Mouse (Mus musculus): ENCODE measurements around the gene Pkp4. TPM values are rescaled to one million over a fixed set of nuclear protein-coding genes. Genes with fewer than 3 reads are reported as not detected.

Gene Pkp4
- polyA plus RNA-seq, 1 experiment from 2014 or later: 7.6 TPM

DNA sequence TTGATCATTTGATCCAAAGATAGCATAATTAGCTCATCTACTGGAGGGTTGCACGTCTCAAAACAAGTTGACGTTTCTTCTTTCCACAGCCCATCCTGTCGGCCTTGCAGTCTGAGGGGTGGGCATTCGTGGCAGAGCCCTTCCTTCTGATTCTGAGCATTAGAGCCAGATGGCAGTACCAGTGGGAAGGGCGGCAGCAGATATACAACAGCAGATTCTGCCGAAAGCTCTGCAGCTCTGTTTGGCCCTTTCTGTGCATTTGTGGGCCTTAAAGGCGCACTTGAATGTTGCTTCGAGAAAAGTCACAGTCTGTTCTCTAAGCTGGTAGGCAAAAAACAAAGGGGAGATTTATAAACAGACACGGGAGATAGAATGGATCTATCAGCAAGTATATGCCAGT is 170.4 kb downstream of the Pkp4 start:
- Histone ChIP-seq H3K27me3 (replicated peaks) (no peaks in the 10 kb centered on the region), H3K4me3 (no peak overlapping the region)
- WGBS (ENCODE audit: insufficient replicate concordance): 82% methylated on average over 9 of the region's 9 CpGs

DNA sequence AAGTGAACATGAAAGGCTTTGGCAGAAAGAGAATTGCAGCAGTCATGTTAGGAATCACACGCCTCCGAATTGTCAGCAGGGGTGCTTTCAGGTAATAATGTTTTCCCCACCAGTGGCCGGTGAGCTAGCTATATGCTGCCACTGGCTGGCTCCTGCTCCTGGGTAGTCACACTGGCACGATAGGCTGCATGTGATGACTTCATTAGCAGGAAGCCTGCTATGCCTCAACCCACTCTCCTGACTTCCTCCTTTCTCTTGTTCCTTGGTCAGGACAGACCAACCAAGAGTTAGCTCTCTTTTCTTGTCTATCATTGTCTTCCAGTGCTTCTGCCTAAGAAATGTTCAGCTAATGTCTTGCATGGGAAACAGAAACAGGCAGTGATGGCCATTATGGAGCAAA is 171.9 kb downstream of the Pkp4 start:
- no peak overlapping the region for H3K27ac ChIP-seq
- peaks cover 45% of the 10 kb centered on the region for H3K36me3 ChIP-seq
- H3K27me3 ChIP-seq (replicated peaks): no peaks in the 10 kb centered on the region
- H3K4me1 ChIP-seq: no peaks in the 10 kb centered on the region
- H3K4me2 ChIP-seq: no peak overlapping the region
- no peak overlapping the region for H3K9ac ChIP-seq
- no peak for ATAC-seq
- H3K9me3 ChIP-seq (replicated peaks): no peaks in the 10 kb centered on the region
- no peak overlapping the region for H3K4me3 ChIP-seq
- WGBS (ENCODE audit: insufficient replicate concordance): 62% methylated on average over 4 of the region's 4 CpGs

More for the DNA sequence above, 170.4 kb downstream of the Pkp4 start:
- H3K9me3 ChIP-seq (replicated peaks): no peaks in the 10 kb centered on the region
- no peak overlapping the region for H3K4me2 ChIP-seq
- H3K27ac ChIP-seq: no peak overlapping the region
- no peak for ATAC-seq
- H3K36me3 ChIP-seq: peaks cover 45% of the 10 kb centered on the region
- H3K9ac ChIP-seq: no peak overlapping the region
- H3K4me1 ChIP-seq: no peaks in the 10 kb centered on the region

GRCm38 (mm10) chr2:59338501-59338900 is 177.9 kb downstream of the Pkp4 start:
- H3K4me1 ChIP-seq: no peaks in the 10 kb centered on the region
- 75% methylated on average over 11 of the region's 11 CpGs for WGBS (ENCODE audit: insufficient replicate concordance)
- H3K4me3 ChIP-seq: no peak overlapping the region
- H3K9me3 ChIP-seq (replicated peaks): no peaks in the 10 kb centered on the region
- peaks cover 61% of the 10 kb centered on the region for H3K36me3 ChIP-seq
- no peak overlapping the region for H3K4me2 ChIP-seq
- no peak for ATAC-seq
- no peaks in the 10 kb centered on the region for H3K27me3 ChIP-seq (replicated peaks)
- H3K27ac ChIP-seq: no peak overlapping the region
- H3K9ac ChIP-seq: no peak overlapping the region

DNA sequence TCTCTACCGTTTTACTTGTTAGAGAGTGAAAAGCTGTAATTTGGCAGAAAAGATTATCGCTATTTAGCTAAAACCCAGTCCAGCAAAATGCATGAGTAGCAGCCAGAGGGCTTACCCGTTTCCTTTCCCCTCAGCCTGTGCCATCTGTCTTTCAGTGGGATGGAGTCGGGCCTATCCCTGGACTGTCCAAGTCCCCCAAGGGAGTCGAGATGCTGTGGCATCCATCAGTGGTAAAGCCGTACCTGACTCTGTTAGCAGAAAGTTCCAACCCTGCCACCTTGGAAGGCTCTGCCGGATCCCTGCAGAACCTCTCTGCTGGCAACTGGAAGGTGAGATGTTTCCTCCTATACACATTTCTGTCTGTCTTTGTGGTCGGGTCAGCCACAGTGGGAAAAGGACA is 178.3 kb downstream of the Pkp4 start:
- no peaks in the 10 kb centered on the region for H3K4me1 ChIP-seq
- peaks cover 57% of the 10 kb centered on the region for H3K36me3 ChIP-seq
- H3K4me3 ChIP-seq: no peak overlapping the region
- WGBS (ENCODE audit: insufficient replicate concordance): 81% methylated on average over 8 of the region's 8 CpGs
- H3K9me3 ChIP-seq (replicated peaks): no peaks in the 10 kb centered on the region
- no peak overlapping the region for H3K4me2 ChIP-seq
- H3K9ac ChIP-seq: no peak overlapping the region
- no peaks in the 10 kb centered on the region for H3K27me3 ChIP-seq (replicated peaks)
- H3K27ac ChIP-seq: no peak overlapping the region
- no peak for ATAC-seq

GRCm38 (mm10) chr2:59339776-59340539 is 179.3 kb downstream of the Pkp4 start:
- Histone ChIP-seq H3K9ac (no peak overlapping the region), H3K4me1 (no peaks in the 10 kb centered on the region), H3K27me3 (replicated peaks) (no peaks in the 10 kb centered on the region), H3K27ac (no peak overlapping the region), H3K9me3 (replicated peaks) (no peaks in the 10 kb centered on the region), H3K36me3 (peaks cover 54% of the 10 kb centered on the region), H3K4me2 (no peak overlapping the region), H3K4me3 (no peak overlapping the region)
- no peak for ATAC-seq
- 70% methylated on average over 5 of the region's 5 CpGs for WGBS (ENCODE audit: insufficient replicate concordance)

- Histone ChIP-seq H3K9ac (no peak overlapping the region), H3K27ac (no peak overlapping the region), H3K4me2 (no peak overlapping the region), H3K4me1 (no peaks in the 10 kb centered on the region), H3K9me3 (replicated peaks) (no peaks in the 10 kb centered on the region), H3K27me3 (replicated peaks) (no peaks in the 10 kb centered on the region), H3K4me3 (no peak overlapping the region), H3K36me3 (peaks cover 58% of the 10 kb centered on the region)
- WGBS (ENCODE audit: insufficient replicate concordance): 96% methylated on average over 1 of the region's 1 CpGs
- no peak for ATAC-seq
Measured at GRCm38 (mm10) chr2:59340878-59341277, 180.2 kb downstream of the Pkp4 start.

DNA sequence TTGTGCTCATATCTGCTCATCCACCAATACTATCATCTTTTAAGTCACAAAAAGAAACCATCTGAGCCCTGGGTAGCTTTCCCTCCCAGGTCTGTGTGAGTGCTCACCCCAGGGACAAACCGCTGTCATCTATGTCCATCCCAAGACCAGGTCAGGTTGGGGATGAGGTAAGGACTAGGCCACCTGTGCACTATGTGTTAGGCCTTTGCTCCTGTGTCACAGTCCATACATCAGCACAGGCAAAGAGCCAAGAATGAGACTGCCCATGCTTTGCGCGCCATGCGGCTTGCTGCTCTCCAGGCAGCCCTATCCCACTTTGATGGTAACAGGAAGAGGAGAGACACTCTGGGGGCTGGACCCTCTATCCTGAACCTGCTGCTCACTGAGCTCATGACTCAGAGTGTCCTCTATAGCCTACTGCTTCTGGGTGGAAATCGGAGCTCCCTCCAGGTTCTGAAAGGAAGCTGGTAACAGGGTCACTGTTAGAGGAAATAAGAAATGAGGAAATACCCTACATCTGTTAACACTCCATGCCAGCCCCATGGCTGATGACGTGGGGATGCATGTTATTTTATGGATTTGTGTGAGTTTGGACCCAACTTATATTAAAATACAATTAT is 182.1 kb downstream of the Pkp4 start:
- no peak overlapping the region for H3K4me3 ChIP-seq
- no peaks in the 10 kb centered on the region for H3K27me3 ChIP-seq (replicated peaks)
- H3K4me1 ChIP-seq: no peaks in the 10 kb centered on the region
- no peak overlapping the region for H3K9ac ChIP-seq
- no peak overlapping the region for H3K27ac ChIP-seq
- 82% methylated on average over 6 of the region's 6 CpGs for WGBS (ENCODE audit: insufficient replicate concordance)
- peaks cover 61% of the 10 kb centered on the region for H3K36me3 ChIP-seq
- no peak for ATAC-seq
- H3K9me3 ChIP-seq (replicated peaks): no peaks in the 10 kb centered on the region
- no peak overlapping the region for H3K4me2 ChIP-seq

DNA sequence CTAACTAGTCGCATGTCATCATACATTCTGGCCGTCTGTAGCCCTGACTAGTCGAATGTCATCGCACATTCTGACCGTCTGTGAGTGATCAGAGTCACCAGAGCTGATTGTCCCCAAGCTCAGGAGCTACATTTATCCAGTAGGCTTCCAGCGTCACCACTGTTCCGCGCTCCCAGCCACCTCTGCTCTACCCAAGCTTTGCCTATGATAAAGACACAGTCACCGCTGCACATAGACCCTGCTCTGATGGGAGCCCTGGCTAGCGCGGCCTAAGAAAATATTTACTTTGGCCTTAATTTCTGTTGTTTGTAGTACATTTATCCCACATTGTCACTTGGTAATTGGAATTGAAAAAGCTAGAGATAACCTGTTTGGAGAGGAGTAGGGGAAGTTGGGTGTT is 183.2 kb downstream of the Pkp4 start:
- Histone ChIP-seq H3K4me2 (no peak overlapping the region), H3K27ac (no peak overlapping the region), H3K27me3 (replicated peaks) (no peaks in the 10 kb centered on the region), H3K4me1 (no peaks in the 10 kb centered on the region), H3K4me3 (no peak overlapping the region), H3K9ac (no peak overlapping the region), H3K9me3 (replicated peaks) (no peaks in the 10 kb centered on the region), H3K36me3 (peaks cover 61% of the 10 kb centered on the region)
- ATAC-seq: no peak
- WGBS (ENCODE audit: insufficient replicate concordance): 86% methylated on average over 11 of the region's 11 CpGs

- H3K27me3 ChIP-seq (replicated peaks): no peaks in the 10 kb centered on the region
- H3K4me2 ChIP-seq: no peak overlapping the region
- no peak overlapping the region for H3K27ac ChIP-seq
- H3K9me3 ChIP-seq (replicated peaks): no peaks in the 10 kb centered on the region
- H3K4me3 ChIP-seq: no peak overlapping the region
- peaks cover 59% of the 10 kb centered on the region for H3K36me3 ChIP-seq
- no peak overlapping the region for H3K9ac ChIP-seq
- H3K4me1 ChIP-seq: no peaks in the 10 kb centered on the region
- 86% methylated on average over 13 of the region's 13 CpGs for WGBS (ENCODE audit: insufficient replicate concordance)
- ATAC-seq: no peak
Measured at GRCm38 (mm10) chr2:59344699-59345098, 184.0 kb downstream of the Pkp4 start.

- no peak overlapping the region for H3K9ac ChIP-seq
- no peak overlapping the region for H3K27ac ChIP-seq
- H3K4me1 ChIP-seq: no peaks in the 10 kb centered on the region
- no peaks in the 10 kb centered on the region for H3K27me3 ChIP-seq (replicated peaks)
- H3K9me3 ChIP-seq (replicated peaks): no peaks in the 10 kb centered on the region
- H3K4me2 ChIP-seq: no peak overlapping the region
- peaks cover 55% of the 10 kb centered on the region for H3K36me3 ChIP-seq
- no peak for ATAC-seq
- no peak overlapping the region for H3K4me3 ChIP-seq
- 83% methylated on average over 11 of the region's 11 CpGs for WGBS (ENCODE audit: insufficient replicate concordance)
Measured at GRCm38 (mm10) chr2:59345141-59345839, 184.6 kb downstream of the Pkp4 start.

DNA sequence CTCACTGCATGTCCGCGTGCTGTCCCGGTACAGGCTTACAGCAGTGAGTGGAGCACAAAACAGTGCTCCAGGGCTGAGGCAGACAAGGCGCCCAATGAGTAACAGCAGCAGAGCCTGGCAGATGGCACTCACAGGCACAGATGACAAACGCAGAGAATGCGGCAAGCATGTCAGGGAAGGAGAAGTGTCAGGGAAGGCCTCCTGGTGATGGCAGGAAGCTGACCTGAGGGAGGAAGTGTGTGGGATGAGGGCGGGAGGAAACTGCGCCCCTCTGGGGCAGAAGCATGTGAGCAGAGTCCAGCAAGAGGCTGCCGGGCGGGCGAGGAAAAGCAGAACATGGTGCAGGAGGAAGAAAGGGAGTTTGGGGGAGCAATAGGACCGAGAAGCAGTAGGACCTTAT is 185.8 kb downstream of the Pkp4 start:
- no peak for ATAC-seq
- no peak overlapping the region for H3K27ac ChIP-seq
- no peaks in the 10 kb centered on the region for H3K9me3 ChIP-seq (replicated peaks)
- H3K9ac ChIP-seq: no peak overlapping the region
- no peak overlapping the region for H3K4me3 ChIP-seq
- 42% methylated on average over 12 of the region's 12 CpGs for WGBS (ENCODE audit: insufficient replicate concordance)
- H3K4me2 ChIP-seq: no peak overlapping the region
- H3K36me3 ChIP-seq: peaks cover 54% of the 10 kb centered on the region
- no peaks in the 10 kb centered on the region for H3K27me3 ChIP-seq (replicated peaks)
- no peaks in the 10 kb centered on the region for H3K4me1 ChIP-seq

GRCm38 (mm10) chr2:59348585-59348984 is 187.9 kb downstream of the Pkp4 start:
- no peak for ATAC-seq
- Histone ChIP-seq H3K4me1 (no peaks in the 10 kb centered on the region), H3K4me3 (no peak overlapping the region), H3K27me3 (replicated peaks) (no peaks in the 10 kb centered on the region), H3K9me3 (replicated peaks) (no peaks in the 10 kb centered on the region), H3K4me2 (no peak overlapping the region), H3K36me3 (peaks cover 55% of the 10 kb centered on the region), H3K9ac (no peak overlapping the region), H3K27ac (no peak overlapping the region)
- WGBS (ENCODE audit: insufficient replicate concordance): 80% methylated on average over 8 of the region's 8 CpGs
